Mouse (Mus musculus) megakaryocyte, embryonic 14.5 days (primary cell): ENCODE data around the gene Inpp5e.

Experiments used
- FLI1 ChIP-seq: IDR thresholded peaks from 2 replicates; pipeline ENCODE4 v1.6.1; 2012; ENCODE audit warnings: low read length, inconsistent platforms, mixed read lengths
- GATA1 ChIP-seq: IDR thresholded peaks from 3 replicates; pipeline ENCODE4 v1.6.1; 2012; ENCODE audit warnings: mixed read lengths, low read length, inconsistent platforms, borderline replicate concordance

- TF ChIP-seq GATA1 (no peak), FLI1 (no peak)
These were observed 41.1 kb downstream of the Inpp5e start for GRCm38 (mm10) chr2:26367911-26368310.
